Mouse (Mus musculus) forebrain, embryonic 16.5 days (tissue): Measurements from ENCODE around the gene Mturn. TPM values are rescaled to one million over a fixed set of nuclear protein-coding genes. Genes with fewer than 3 reads are reported as not detected.

Source experiments
- ATAC-seq: fragments of 200-750 bp; cut with Nextera tagmentation; 2 replicates; pipeline ENCODE4 v1.8.0; 2017; ENCODE audit warnings: mild to moderate bottlenecking, moderate library complexity
- H3K27ac ChIP-seq: fragments of 300-500 bp; sonication (generic); 2 replicates; pipeline ENCODE4 v1.5.1; 2014; ENCODE audit warnings: low read length, control low read depth
- H3K27me3 ChIP-seq: fragments of 300-500 bp; sonication (generic); replicated peaks from 2 replicates; pipeline ENCODE4 v1.6.1; 2014; ENCODE audit warnings: low read length; ENCODE audit not compliant: control insufficient read depth, insufficient read depth
- H3K36me3 ChIP-seq: fragments of 300-500 bp; sonication (generic); 2 replicates; pipeline ENCODE4 v1.6.1; 2014; ENCODE audit not compliant: control insufficient read depth, insufficient read depth
- H3K4me1 ChIP-seq: fragments of 300-500 bp; sonication (generic); replicated peaks from 2 replicates; pipeline ENCODE4 v1.6.1; 2014; ENCODE audit warnings: low read length; ENCODE audit not compliant: control insufficient read depth, insufficient read depth
- H3K4me2 ChIP-seq: fragments of 300-500 bp; sonication (generic); 2 replicates; pipeline ENCODE4 v1.6.1; 2014; ENCODE audit warnings: mild to moderate bottlenecking, low read length, control low read depth
- H3K4me3 ChIP-seq: fragments of 300-500 bp; sonication (generic); replicated peaks from 2 replicates; pipeline ENCODE4 v1.5.1; 2014; ENCODE audit warnings: mild to moderate bottlenecking, low read length, control low read depth
- H3K9ac ChIP-seq: fragments of 300-500 bp; sonication (generic); replicated peaks from 2 replicates; pipeline ENCODE4 v1.6.1; 2014; ENCODE audit warnings: low read depth, low read length, control low read depth
- H3K9me3 ChIP-seq: fragments of 300-500 bp; sonication (generic); 2 replicates; pipeline ENCODE4 v1.6.1; 2016; ENCODE audit warnings: low read length; ENCODE audit not compliant: control insufficient read depth
- WGBS: fragments of 180-500 bp; shearing (Covaris S2); extraction: QIAGEN DNeasy Blood & Tissue Kit; methylation state at CpG from one replicate; pipeline ENCODE4 v1.1.7; 2014; 5-methylcytosine and 5-hydroxymethylcytosine counted together
- polyA plus RNA-seq: library from polyadenylated mRNA; unstranded; fragments of >200 nt; fragmentation: Nextera tagmentation; extraction: Ambion mirVana; gene quantifications from 2 replicates; pipeline ENCODE4 v1.2.1, GENCODE M21; 2015

The Mturn gene
- polyA plus RNA-seq, 1 experiment from 2014 or later: 163 TPM

DNA sequence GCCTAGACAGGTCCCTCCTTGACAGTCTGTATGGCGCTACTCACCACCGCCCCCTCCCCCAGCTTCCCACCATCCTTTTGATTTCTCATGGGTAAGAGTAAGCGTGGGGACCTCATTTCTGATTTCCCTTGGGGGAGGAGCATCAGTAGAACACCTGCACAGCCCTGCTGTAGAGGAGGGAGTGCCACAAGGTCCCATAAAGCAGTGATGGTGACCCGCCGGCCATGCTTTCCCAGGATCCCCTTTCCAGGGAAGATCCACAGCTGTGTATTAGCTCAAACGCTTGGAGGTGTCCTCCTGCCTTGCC is 23.1 kb downstream of the Mturn start:
- Histone ChIP-seq H3K9ac (no peak overlapping the region), H3K36me3 (no peaks in the 10 kb centered on the region), H3K4me3 (no peak overlapping the region), H3K9me3 (no peaks in the 10 kb centered on the region), H3K4me1 (peaks cover 52% of the 10 kb centered on the region), H3K27me3 (no peaks in the 10 kb centered on the region), H3K4me2 (no peak overlapping the region), H3K27ac (peak overlapping the region; percentile 92)
- peak; percentile 8 for ATAC-seq
- 24% methylated on average over 6 of the region's 6 CpGs for WGBS

DNA sequence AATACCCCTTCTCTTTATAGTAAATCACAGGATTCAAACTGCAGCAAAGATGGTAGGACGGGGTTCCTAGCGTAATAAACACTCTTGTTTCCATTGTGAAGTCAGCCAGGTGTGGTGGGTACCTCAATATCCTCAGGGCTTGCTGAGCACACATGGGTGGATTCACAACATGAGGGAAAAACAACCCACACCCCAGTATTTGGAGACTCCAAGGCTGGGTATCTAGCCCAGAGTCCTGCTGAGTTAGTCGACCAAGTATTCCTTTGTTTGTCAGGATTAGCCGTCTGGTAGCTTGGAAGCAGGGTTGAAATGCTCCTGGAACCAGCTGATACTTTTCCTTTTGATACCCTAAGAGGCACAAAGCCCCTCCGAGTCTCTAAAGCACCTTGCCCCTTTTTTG is 23.4 kb downstream of the Mturn start:
- no peak overlapping the region for H3K4me2 ChIP-seq
- no peaks in the 10 kb centered on the region for H3K9me3 ChIP-seq
- no peaks in the 10 kb centered on the region for H3K36me3 ChIP-seq
- peak overlapping the region; percentile 92 for H3K27ac ChIP-seq
- H3K27me3 ChIP-seq: no peaks in the 10 kb centered on the region
- no peak overlapping the region for H3K4me3 ChIP-seq
- ATAC-seq: peak; percentile 29
- WGBS: 17% methylated on average over 5 of the region's 5 CpGs
- peaks cover 49% of the 10 kb centered on the region for H3K4me1 ChIP-seq
- no peak overlapping the region for H3K9ac ChIP-seq

- H3K4me3 ChIP-seq: no peak overlapping the region
- H3K9ac ChIP-seq: peak overlapping the region; percentile 35
Observed at GRCm38 (mm10) chr6:54705387-54705909, 24.0 kb downstream of the Mturn start.

DNA sequence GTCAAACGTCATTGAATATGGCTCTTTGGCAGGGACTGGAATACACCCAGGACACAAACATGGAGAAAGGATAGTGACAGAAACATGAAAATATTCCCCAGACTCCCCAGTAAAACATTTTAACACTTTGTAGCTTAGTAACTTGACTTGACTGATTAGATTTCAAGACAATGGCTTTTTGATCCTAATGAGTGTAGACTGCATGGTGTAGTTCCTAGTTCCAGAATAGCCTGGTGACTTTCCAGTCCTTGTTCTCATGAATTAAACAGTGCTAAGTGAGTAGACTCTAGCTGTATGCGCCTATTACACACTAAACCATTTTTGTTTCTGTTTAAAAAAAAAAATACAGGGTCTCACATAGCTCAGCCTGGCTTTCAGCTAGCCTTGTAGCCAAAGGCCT is 24.7 kb downstream of the Mturn start:
- peaks cover 47% of the 10 kb centered on the region for H3K4me1 ChIP-seq
- H3K4me3 ChIP-seq: no peak overlapping the region
- no peaks in the 10 kb centered on the region for H3K9me3 ChIP-seq
- peak overlapping the region; percentile 35; the same call in 1 of the 2 replicates for H3K9ac ChIP-seq
- H3K27ac ChIP-seq: peak overlapping the region; percentile 92
- no peaks in the 10 kb centered on the region for H3K36me3 ChIP-seq
- 53% methylated on average over 2 of the region's 2 CpGs for WGBS
- H3K27me3 ChIP-seq: no peaks in the 10 kb centered on the region
- peak; percentile 51; the same call in 1 of the 2 replicates for ATAC-seq
- H3K4me2 ChIP-seq: no peak overlapping the region

More at GRCm38 (mm10) chr6:54705387-54705909, 24.0 kb downstream of the Mturn start:
- no peaks in the 10 kb centered on the region for H3K36me3 ChIP-seq
- peak; percentile 77 for ATAC-seq
- H3K4me1 ChIP-seq: peaks cover 47% of the 10 kb centered on the region
- no peaks in the 10 kb centered on the region for H3K9me3 ChIP-seq
- H3K27me3 ChIP-seq: no peaks in the 10 kb centered on the region
- peak overlapping the region; percentile 92 for H3K27ac ChIP-seq
- 15% methylated on average over 11 of the region's 11 CpGs for WGBS
- H3K4me2 ChIP-seq: peak overlapping the region; percentile 40

GRCm38 (mm10) chr6:54706611-54707172 is 25.3 kb downstream of the Mturn start:
- peaks cover 47% of the 10 kb centered on the region for H3K4me1 ChIP-seq
- no peaks in the 10 kb centered on the region for H3K9me3 ChIP-seq
- no peaks in the 10 kb centered on the region for H3K36me3 ChIP-seq
- no peak overlapping the region for H3K9ac ChIP-seq
- H3K27me3 ChIP-seq: no peaks in the 10 kb centered on the region
- H3K4me2 ChIP-seq: no peak overlapping the region
- H3K4me3 ChIP-seq: no peak overlapping the region
- no peak for ATAC-seq
- peak overlapping the region; percentile 92 for H3K27ac ChIP-seq
- 79% methylated on average over 3 of the region's 3 CpGs for WGBS

DNA sequence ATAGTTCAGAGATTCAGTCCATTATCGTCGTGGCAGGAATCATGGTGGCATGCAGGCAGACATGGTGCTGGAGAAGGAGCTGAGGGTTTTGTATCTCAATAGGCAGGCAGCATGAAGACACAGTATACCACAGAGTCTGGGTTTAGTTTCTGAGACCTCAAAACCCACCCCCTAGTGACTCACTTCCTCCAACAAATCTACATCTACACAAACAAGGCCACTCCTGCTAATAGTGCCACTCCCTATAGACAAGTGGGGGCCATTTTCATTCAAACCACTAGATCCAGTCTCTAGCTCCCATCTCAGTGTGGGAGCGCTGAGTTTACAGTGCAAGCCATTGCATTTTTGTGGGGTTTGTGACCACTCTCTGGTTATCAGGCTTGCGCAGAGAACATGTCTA is 27.2 kb downstream of the Mturn start:
- Histone ChIP-seq H3K4me1 (peaks cover 31% of the 10 kb centered on the region), H3K9me3 (no peaks in the 10 kb centered on the region), H3K9ac (no peak overlapping the region), H3K27ac (no peak overlapping the region), H3K27me3 (no peaks in the 10 kb centered on the region), H3K4me3 (no peak overlapping the region), H3K36me3 (no peaks in the 10 kb centered on the region), H3K4me2 (no peak overlapping the region)
- 95% methylated on average over 4 of the region's 4 CpGs for WGBS
- ATAC-seq: no peak

GRCm38 (mm10) chr6:54715697-54716096 is 34.3 kb downstream of the Mturn start:
- Histone ChIP-seq H3K27ac (no peak overlapping the region), H3K9me3 (no peaks in the 10 kb centered on the region), H3K4me2 (no peak overlapping the region), H3K27me3 (no peaks in the 10 kb centered on the region), H3K4me1 (peaks cover 13% of the 10 kb centered on the region), H3K4me3 (no peak overlapping the region), H3K36me3 (no peaks in the 10 kb centered on the region), H3K9ac (no peak overlapping the region)
- no peak for ATAC-seq
- 73% methylated on average over 2 of the region's 2 CpGs for WGBS

DNA sequence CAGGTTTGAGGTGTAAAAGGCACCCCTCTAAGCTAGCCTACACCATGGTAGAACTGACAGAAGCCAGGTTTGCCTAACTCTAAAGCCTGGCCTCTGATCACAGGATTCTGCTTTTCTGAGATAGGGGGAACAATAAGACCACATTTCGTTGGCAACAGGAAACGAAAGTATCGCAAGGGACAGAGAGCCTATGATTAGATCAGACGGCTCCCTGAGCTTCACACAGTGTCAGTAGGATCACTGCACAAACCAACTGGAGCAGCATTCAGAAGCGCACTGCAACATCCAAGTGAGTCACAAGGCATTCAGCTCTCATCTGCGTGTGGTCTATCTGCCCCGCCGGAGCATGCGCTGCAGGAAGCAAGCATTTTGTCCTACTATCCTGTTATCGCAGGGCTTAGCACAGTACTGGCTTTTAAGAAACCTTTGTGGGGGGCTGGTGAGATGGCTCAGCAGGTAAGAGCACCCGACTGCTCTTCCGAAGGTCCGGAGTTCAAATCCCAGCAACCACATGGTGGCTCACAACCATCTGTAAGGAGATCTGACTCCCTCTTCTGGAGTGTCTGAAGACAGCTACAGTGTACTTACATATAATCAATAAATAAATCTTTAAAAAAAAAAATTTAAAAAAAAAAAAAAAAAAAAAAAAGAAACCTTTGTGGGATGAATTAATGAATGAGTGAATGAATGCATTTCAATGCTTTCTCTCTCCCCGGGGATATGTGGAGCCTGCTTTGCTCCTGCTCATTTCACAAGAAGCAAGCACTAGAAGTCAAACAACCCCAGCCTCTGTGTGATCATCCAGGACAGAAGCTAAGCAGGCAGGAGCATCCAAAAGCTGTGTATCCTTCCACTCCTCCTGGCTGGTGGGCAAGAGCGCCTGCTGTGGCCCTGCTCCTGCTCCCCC is 37.6 kb downstream of the Mturn start:
- H3K4me3 ChIP-seq: no peak overlapping the region
- H3K36me3 ChIP-seq: no peaks in the 10 kb centered on the region
- no peak overlapping the region for H3K4me2 ChIP-seq
- no peak; the same call in 1 of the 2 replicates for ATAC-seq
- H3K4me1 ChIP-seq: peaks cover 15% of the 10 kb centered on the region
- no peak overlapping the region for H3K9ac ChIP-seq
- H3K27ac ChIP-seq: peak overlapping the region; percentile 26; the same call in 1 of the 2 replicates
- no peaks in the 10 kb centered on the region for H3K9me3 ChIP-seq
- 76% methylated on average over 15 of the region's 15 CpGs for WGBS
- no peaks in the 10 kb centered on the region for H3K27me3 ChIP-seq

DNA sequence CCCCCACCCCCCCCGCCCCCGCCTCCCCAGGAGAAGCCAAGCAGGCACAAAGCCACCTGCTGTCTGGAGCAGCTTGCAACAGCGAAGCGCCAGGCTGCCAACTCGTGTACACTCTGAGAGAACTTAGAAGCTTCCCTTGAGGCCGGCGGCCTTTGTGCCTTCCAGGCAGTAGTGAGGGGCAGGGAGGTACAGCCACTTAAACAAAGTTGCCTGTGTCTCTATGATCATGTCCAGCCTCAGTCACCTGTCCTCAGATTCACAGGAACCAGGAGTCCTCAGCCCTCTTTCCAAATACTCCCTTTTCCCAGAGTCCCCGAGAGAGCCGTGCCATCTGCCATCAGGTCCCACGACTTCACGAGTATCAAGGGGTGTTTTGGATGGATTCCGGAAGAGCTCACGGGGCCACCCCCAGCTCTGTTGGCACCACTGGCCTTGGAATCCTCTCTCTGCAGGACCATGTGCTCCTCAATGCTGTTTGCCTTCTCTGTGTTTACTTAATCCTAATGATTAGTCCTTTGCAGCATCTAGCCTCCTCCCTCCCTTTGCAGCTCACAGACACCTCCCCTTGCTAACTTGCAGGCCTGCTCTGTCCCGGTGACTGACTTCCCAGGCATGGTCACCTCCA is 38.4 kb downstream of the Mturn start:
- H3K36me3 ChIP-seq: no peaks in the 10 kb centered on the region
- H3K4me3 ChIP-seq: no peak overlapping the region
- 15% methylated on average over 13 of the region's 14 CpGs for WGBS
- H3K4me2 ChIP-seq: no peak overlapping the region
- ATAC-seq: peak; percentile 78
- H3K27me3 ChIP-seq: no peaks in the 10 kb centered on the region
- peak overlapping the region; percentile 76 for H3K27ac ChIP-seq
- no peaks in the 10 kb centered on the region for H3K9me3 ChIP-seq
- 0 out of 2 replicates have a peak overlapping the region, but pooled peaks have one; percentile 14 for H3K9ac ChIP-seq
- peaks cover 15% of the 10 kb centered on the region for H3K4me1 ChIP-seq
